Mouse (Mus musculus) right cerebral cortex, adult 18-20 months (tissue): ENCODE results near the gene Cryab.

ENCODE experiments used
- DNase-seq: peaks from one replicate; pipeline ENCODE4 v3.0.0; 2022; ENCODE audit warnings: mixed read lengths

Gene Cryab

GRCm38 (mm10) chr9:50800985-50801384 is 49.9 kb downstream of the Cryab start:
- no peak for DNase-seq

- no peak for DNase-seq
These were observed 52.0 kb downstream of the Cryab start for GRCm38 (mm10) chr9:50803055-50803671.
